Mouse (Mus musculus): Measurements from ENCODE around the gene Epp13. TPM values are rescaled to one million over a fixed set of nuclear protein-coding genes. Genes with fewer than 3 reads are reported as not detected.

Gene Epp13
- polyA plus RNA-seq, 1 experiment = not detected

GRCm38 (mm10) chr7:6330458-6331232 is 78.1 kb downstream of the Epp13 start:
- TF ChIP-seq CTCF (IDR thresholded peaks at IDR 0.05; ENCODE audit: borderline replicate concordance, control insufficient read depth, extremely low read depth, insufficient read depth, low read length, poor library complexity) (no peak), POLR2A (IDR thresholded peaks at IDR 0.05; ENCODE audit: control insufficient read depth, extremely low read depth, insufficient read depth, low read length, poor library complexity) (no peak)
- WGBS = 17% methylated on average over 23 of the region's 23 CpGs
- peak; percentile 12 for DNase-seq
- no peaks in the 10 kb centered on the region for H3K36me3 ChIP-seq (ENCODE audit: control insufficient read depth, insufficient read depth, low read length)
- peak overlapping the region; percentile 74 for H3K4me3 ChIP-seq (ENCODE audit: control insufficient read depth, insufficient read depth, low read length)
- peaks cover 4% of the 10 kb centered on the region; the same call in 1 of the 2 replicates for H3K4me1 ChIP-seq (replicated peaks; ENCODE audit: control insufficient read depth, insufficient read depth, low read length)
- H3K27me3 ChIP-seq (ENCODE audit: control insufficient read depth, insufficient read depth, low read length) = no peaks in the 10 kb centered on the region
- no peak overlapping the region for H3K27ac ChIP-seq (ENCODE audit: control insufficient read depth, insufficient read depth, low read length)

- H3K27me3 ChIP-seq (ENCODE audit: control insufficient read depth, insufficient read depth, low read length) = no peaks in the 10 kb centered on the region
- peak; percentile 85 for DNase-seq
- TF ChIP-seq POLR2A (IDR thresholded peaks at IDR 0.05; ENCODE audit: control insufficient read depth, extremely low read depth, insufficient read depth, low read length, poor library complexity) = no peak
- TF ChIP-seq CTCF (IDR thresholded peaks at IDR 0.05; ENCODE audit: borderline replicate concordance, control insufficient read depth, extremely low read depth, insufficient read depth, low read length, poor library complexity) = 0 out of 2 replicates have a peak, but pooled peaks have one; percentile 38
- WGBS = 9% methylated on average over 31 of the region's 31 CpGs
- H3K27ac ChIP-seq (ENCODE audit: control insufficient read depth, insufficient read depth, low read length) = no peak within 1 kb of the TSS
- peak within 1 kb of the TSS; percentile 74 for H3K4me3 ChIP-seq (ENCODE audit: control insufficient read depth, insufficient read depth, low read length)
- peaks cover 4% of the 10 kb centered on the region; the same call in 1 of the 2 replicates for H3K4me1 ChIP-seq (replicated peaks; ENCODE audit: control insufficient read depth, insufficient read depth, low read length)
- H3K36me3 ChIP-seq (ENCODE audit: control insufficient read depth, insufficient read depth, low read length) = no peaks in the 10 kb centered on the region
Observed at GRCm38 (mm10) chr7:6331233-6331956, 78.9 kb downstream of the Epp13 start, which contains the start of gene Zfp583. Zfp583 (minus strand) TSS chr7:6331285.

Other genes starting within 250 kb of the Epp13 start
- not detected in 2 replicates for gene Vmn1r65, start 241.7 kb upstream of the Epp13 start, polyA plus RNA-seq (2012; rRNA removed)
- gene Nlrp4c, start 207.5 kb upstream of the Epp13 start, polyA plus RNA-seq (2012; rRNA removed) = not detected in 2 replicates
- gene Zfp787, start 96.7 kb upstream of the Epp13 start, polyA plus RNA-seq (2012; rRNA removed) = 58.2 and 62.9 TPM in 2 replicates
- 73.1 and 78.6 TPM in 2 replicates for gene Zfp444, start 80.5 kb upstream of the Epp13 start, polyA plus RNA-seq (2012; rRNA removed)
- 0.32 TPM in 1 of 2 replicates, not detected in the other for gene Galp, start 55.6 kb upstream of the Epp13 start, polyA plus RNA-seq (2012; rRNA removed)
- gene Zscan5b, start 30.4 kb upstream of the Epp13 start, polyA plus RNA-seq (2012; rRNA removed) = not detected in 2 replicates
- gene Zfp667, start 33.9 kb downstream of the Epp13 start, polyA plus RNA-seq (2012; rRNA removed) = 2.4 and 2.9 TPM in 2 replicates
- gene Zfp583, start 78.6 kb downstream of the Epp13 start, polyA plus RNA-seq (2012; rRNA removed) = 0.82 and 0.99 TPM in 2 replicates
- gene Gm3854, start 91.0 kb downstream of the Epp13 start, polyA plus RNA-seq (2012; rRNA removed) = 0.18 and 0.22 TPM in 2 replicates
- gene Zfp78, start 110.6 kb downstream of the Epp13 start, polyA plus RNA-seq (2012; rRNA removed) = 0.50 and 0.53 TPM in 2 replicates
- 1.4 and 2.4 TPM in 2 replicates for gene Zfp28, start 130.6 kb downstream of the Epp13 start, polyA plus RNA-seq (2012; rRNA removed)
- gene Smim17, start 146.0 kb downstream of the Epp13 start, polyA plus RNA-seq (2012; rRNA removed) = not detected in 2 replicates
- 0.04 TPM in 1 of 2 replicates, not detected in the other for gene Gm20715, start 157.6 kb downstream of the Epp13 start, polyA plus RNA-seq (2012; rRNA removed)
- gene Olfr1344, start 186.0 kb downstream of the Epp13 start, polyA plus RNA-seq (2012; rRNA removed) = 0.09 and 0.13 TPM in 2 replicates
- gene Olfr1336, start 203.5 kb downstream of the Epp13 start, polyA plus RNA-seq (2012; rRNA removed) = not detected in 2 replicates
- gene Olfr1346, start 214.4 kb downstream of the Epp13 start, polyA plus RNA-seq (2012; rRNA removed) = not detected in 2 replicates
- gene Olfr5, start 234.2 kb downstream of the Epp13 start, polyA plus RNA-seq (2012; rRNA removed) = not detected in 2 replicates
- gene Olfr1347, start 247.0 kb downstream of the Epp13 start, polyA plus RNA-seq (2012; rRNA removed) = not detected in 2 replicates